Mouse (Mus musculus) small intestine, adult 2 months (tissue): ENCODE results near the gene Sqor.

Experiments
- CTCF ChIP-seq: fragments of 200-500 bp; IDR thresholded peaks from 2 replicates; pipeline ENCODE4 v1.5.1; 2012; ENCODE audit warnings: low read depth, mild to moderate bottlenecking, control low read depth, inconsistent platforms, low read length, moderate library complexity, mixed read lengths; ENCODE audit not compliant: insufficient replicate concordance, insufficient read length; ENCODE audit errors: extremely low read depth
- POLR2A ChIP-seq: fragments of 200-500 bp; IDR thresholded peaks from 2 replicates; pipeline ENCODE4 v1.6.1; 2012; ENCODE audit warnings: low read depth, mild to moderate bottlenecking, control low read depth, inconsistent platforms, low read length, moderate library complexity

DNA sequence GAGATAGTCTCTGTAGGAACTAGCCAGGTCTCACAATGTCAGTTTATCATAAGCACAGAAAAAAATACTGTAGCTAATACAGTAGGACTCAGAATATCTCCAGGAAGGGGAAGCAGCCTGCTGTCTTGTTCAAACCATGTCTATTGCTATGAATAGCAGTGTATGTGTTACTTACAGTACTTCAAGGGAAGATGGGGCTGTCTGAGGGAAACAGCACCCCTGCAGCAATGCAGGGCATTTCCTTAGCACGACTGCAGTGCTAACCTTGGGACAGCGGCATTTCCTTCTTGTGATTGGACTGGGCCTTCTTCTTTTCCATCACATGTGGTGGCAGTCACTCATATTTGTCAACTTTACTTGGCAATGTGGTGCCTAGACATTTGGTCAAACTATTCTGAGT, 11.8 kb downstream of the Sqor start:
- TF ChIP-seq POLR2A (no peak), CTCF (no peak)
